Mouse (Mus musculus) stomach, embryonic 15.5 days (tissue): ENCODE measurements around the gene Cntn1. TPM values are rescaled to one million over a fixed set of nuclear protein-coding genes. Genes with fewer than 3 reads are reported as not detected.

Source experiments
- ATAC-seq: fragments of 200-750 bp; cut with Nextera tagmentation; 2 replicates; pipeline ENCODE4 v1.8.0; 2017; ENCODE audit warnings: low read depth, moderate number of reproducible peaks, moderate TSS enrichment; ENCODE audit not compliant: insufficient read depth, low FRiP score
- H3K27ac ChIP-seq: fragments of 300-500 bp; sonication (generic); 2 replicates; pipeline ENCODE4 v1.5.1; 2015; ENCODE audit warnings: mild to moderate bottlenecking, inconsistent platforms
- H3K27me3 ChIP-seq: fragments of 300-500 bp; sonication (generic); replicated peaks from 2 replicates; pipeline ENCODE4 v1.6.1; 2015; ENCODE audit warnings: inconsistent platforms
- H3K36me3 ChIP-seq: fragments of 300-500 bp; sonication (generic); 2 replicates; pipeline ENCODE4 v1.6.1; 2015; ENCODE audit warnings: inconsistent platforms
- H3K4me1 ChIP-seq: fragments of 300-500 bp; sonication (generic); 2 replicates; pipeline ENCODE4 v1.6.1; 2015; ENCODE audit warnings: inconsistent platforms
- H3K4me2 ChIP-seq: fragments of 300-500 bp; sonication (generic); 2 replicates; pipeline ENCODE4 v1.6.1; 2015; ENCODE audit warnings: mild to moderate bottlenecking, inconsistent platforms
- H3K4me3 ChIP-seq: fragments of 300-500 bp; sonication (generic); replicated peaks from 2 replicates; pipeline ENCODE4 v1.5.1; 2015; ENCODE audit warnings: inconsistent platforms
- H3K9ac ChIP-seq: fragments of 300-500 bp; sonication (generic); 2 replicates; pipeline ENCODE4 v1.6.1; 2015; ENCODE audit warnings: inconsistent platforms
- H3K9me3 ChIP-seq: fragments of 300-500 bp; sonication (generic); 2 replicates; pipeline ENCODE4 v1.6.1; 2016; ENCODE audit warnings: inconsistent platforms
- WGBS: fragments of 180-500 bp; shearing (Covaris S2); methylation state at CpG from one replicate; pipeline ENCODE4 v1.1.7; 2015; 5-methylcytosine and 5-hydroxymethylcytosine counted together
- polyA plus RNA-seq: library from polyadenylated mRNA; unstranded; fragments of >200 nt; fragmentation: Nextera tagmentation; extraction: Ambion mirVana; gene quantifications from 2 replicates; pipeline ENCODE4 v1.2.1, GENCODE M21; 2015

Cntn1 gene
- 2.2 and 2.4 TPM in 2 replicates for polyA plus RNA-seq

- ATAC-seq, result peak; percentile 88
- H3K9ac ChIP-seq, result no peak within 1 kb of the TSS
These were observed at the start of gene Cntn1 for GRCm38 (mm10) chr15:92050996-92051352. Gene Cntn1, plus strand, starts transcription at chr15:92051165.

GRCm38 (mm10) chr15:92001431-92001830 lies 49.5 kb upstream of the Cntn1 start:
- ATAC-seq, result no peak
- Histone ChIP-seq H3K27me3 (no peaks in the 10 kb centered on the region), H3K9me3 (no peaks in the 10 kb centered on the region), H3K9ac (no peak overlapping the region), H3K36me3 (no peaks in the 10 kb centered on the region), H3K4me3 (no peak overlapping the region), H3K27ac (no peak overlapping the region), H3K4me2 (no peak overlapping the region), H3K4me1 (no peaks in the 10 kb centered on the region)
- 91% methylated on average over 3 of the region's 3 CpGs for WGBS

More at GRCm38 (mm10) chr15:92050996-92051352, at the start of gene Cntn1:
- Histone ChIP-seq H3K4me2 (peak within 1 kb of the TSS; percentile 96), H3K36me3 (no peaks in the 10 kb centered on the region), H3K4me3 (peak within 1 kb of the TSS; percentile 51), H3K9me3 (no peaks in the 10 kb centered on the region), H3K4me1 (peaks cover 8% of the 10 kb centered on the region; the same call in 1 of the 2 replicates), H3K27ac (no peak within 1 kb of the TSS), H3K27me3 (peaks cover 7% of the 10 kb centered on the region)
- whole genome bisulfite sequencing, result 2% methylated on average over 17 of the region's 17 CpGs

GRCm38 (mm10) chr15:92012165-92013083 lies 38.5 kb upstream of the Cntn1 start:
- H3K9ac ChIP-seq, result no peak overlapping the region
- WGBS, result 79% methylated on average over 8 of the region's 8 CpGs
- no peaks in the 10 kb centered on the region for H3K27me3 ChIP-seq
- no peak overlapping the region for H3K4me2 ChIP-seq
- H3K4me1 ChIP-seq, result no peaks in the 10 kb centered on the region
- no peaks in the 10 kb centered on the region for H3K9me3 ChIP-seq
- H3K4me3 ChIP-seq, result no peak overlapping the region
- H3K36me3 ChIP-seq, result no peaks in the 10 kb centered on the region
- no peak for ATAC-seq
- H3K27ac ChIP-seq, result no peak overlapping the region

GRCm38 (mm10) chr15:92034111-92034510 lies 16.9 kb upstream of the Cntn1 start:
- no peaks in the 10 kb centered on the region for H3K36me3 ChIP-seq
- H3K4me3 ChIP-seq, result no peak overlapping the region
- no peak overlapping the region for H3K27ac ChIP-seq
- H3K27me3 ChIP-seq, result no peaks in the 10 kb centered on the region
- ATAC-seq, result no peak
- no peak overlapping the region for H3K9ac ChIP-seq
- WGBS, result 87% methylated on average over 1 of the region's 1 CpGs
- no peaks in the 10 kb centered on the region for H3K4me1 ChIP-seq
- H3K4me2 ChIP-seq, result no peak overlapping the region
- H3K9me3 ChIP-seq, result no peaks in the 10 kb centered on the region

- H3K27me3 ChIP-seq, result no peaks in the 10 kb centered on the region
- no peaks in the 10 kb centered on the region for H3K4me1 ChIP-seq
- ATAC-seq, result no peak
- H3K9ac ChIP-seq, result no peak overlapping the region
- no peak overlapping the region for H3K27ac ChIP-seq
- H3K4me3 ChIP-seq, result no peak overlapping the region
- no peaks in the 10 kb centered on the region for H3K9me3 ChIP-seq
- 77% methylated on average over 5 of the region's 5 CpGs for WGBS
- H3K4me2 ChIP-seq, result no peak overlapping the region
- no peaks in the 10 kb centered on the region for H3K36me3 ChIP-seq
These were observed 8.4 kb upstream of the Cntn1 start for GRCm38 (mm10) chr15:92042538-92042937.

- H3K4me3 ChIP-seq, result no peak overlapping the region
- WGBS, result 86% methylated on average over 8 of the region's 8 CpGs
- no peak for ATAC-seq
- no peak overlapping the region for H3K9ac ChIP-seq
- H3K4me2 ChIP-seq, result no peak overlapping the region
- no peaks in the 10 kb centered on the region for H3K9me3 ChIP-seq
- peaks cover 1% of the 10 kb centered on the region; the same call in 1 of the 2 replicates for H3K27me3 ChIP-seq
- H3K36me3 ChIP-seq, result no peaks in the 10 kb centered on the region
- H3K27ac ChIP-seq, result no peak overlapping the region
- no peaks in the 10 kb centered on the region for H3K4me1 ChIP-seq
These were observed 4.9 kb upstream of the Cntn1 start for GRCm38 (mm10) chr15:92046042-92046441.

- Histone ChIP-seq H3K27me3 (peaks cover 7% of the 10 kb centered on the region), H3K36me3 (no peaks in the 10 kb centered on the region), H3K4me2 (no peak overlapping the region), H3K27ac (no peak overlapping the region), H3K9me3 (no peaks in the 10 kb centered on the region), H3K4me1 (peaks cover 8% of the 10 kb centered on the region; the same call in 1 of the 2 replicates), H3K9ac (no peak overlapping the region), H3K4me3 (no peak overlapping the region)
- ATAC-seq, result no peak
- WGBS, result 63% methylated on average over 4 of the region's 4 CpGs
These were observed 2.9 kb upstream of the Cntn1 start for GRCm38 (mm10) chr15:92048031-92048430.

GRCm38 (mm10) chr15:92048531-92048930 lies 2.4 kb upstream of the Cntn1 start:
- H3K4me2 ChIP-seq, result no peak overlapping the region
- H3K36me3 ChIP-seq, result no peaks in the 10 kb centered on the region
- H3K4me3 ChIP-seq, result no peak overlapping the region
- no peak overlapping the region for H3K9ac ChIP-seq
- H3K27ac ChIP-seq, result no peak overlapping the region
- 87% methylated on average over 4 of the region's 4 CpGs for WGBS
- H3K9me3 ChIP-seq, result no peaks in the 10 kb centered on the region
- H3K27me3 ChIP-seq, result peaks cover 7% of the 10 kb centered on the region
- ATAC-seq, result no peak
- peaks cover 8% of the 10 kb centered on the region; the same call in 1 of the 2 replicates for H3K4me1 ChIP-seq

- peak overlapping the region; percentile 51 for H3K4me3 ChIP-seq
- H3K9ac ChIP-seq, result no peak overlapping the region
- ATAC-seq, result 0 out of 2 replicates have a peak, but pooled peaks have one; percentile 10
- H3K9me3 ChIP-seq, result no peaks in the 10 kb centered on the region
- 1% methylated on average over 34 of the region's 35 CpGs for WGBS
- H3K36me3 ChIP-seq, result no peaks in the 10 kb centered on the region
- H3K4me2 ChIP-seq, result peak overlapping the region; percentile 96
- H3K27ac ChIP-seq, result no peak overlapping the region
- H3K27me3 ChIP-seq, result peaks cover 7% of the 10 kb centered on the region
- peaks cover 8% of the 10 kb centered on the region; the same call in 1 of the 2 replicates for H3K4me1 ChIP-seq
These were observed 578 bp downstream of the Cntn1 start for GRCm38 (mm10) chr15:92051353-92052132.

GRCm38 (mm10) chr15:92052133-92052463 lies 1.1 kb downstream of the Cntn1 start:
- ATAC-seq, result no peak
- H3K4me3 ChIP-seq, result peak overlapping the region; percentile 51; the same call in 1 of the 2 replicates
- H3K9ac ChIP-seq, result no peak overlapping the region

GRCm38 (mm10) chr15:92057553-92057952 lies 6.6 kb downstream of the Cntn1 start:
- no peaks in the 10 kb centered on the region for H3K4me1 ChIP-seq
- no peak for ATAC-seq
- WGBS, result 89% methylated on average over 5 of the region's 5 CpGs
- H3K9ac ChIP-seq, result no peak overlapping the region
- no peak overlapping the region for H3K4me3 ChIP-seq
- no peaks in the 10 kb centered on the region for H3K36me3 ChIP-seq
- H3K4me2 ChIP-seq, result no peak overlapping the region
- H3K27ac ChIP-seq, result no peak overlapping the region
- H3K27me3 ChIP-seq, result no peaks in the 10 kb centered on the region
- H3K9me3 ChIP-seq, result no peaks in the 10 kb centered on the region

More at GRCm38 (mm10) chr15:92052133-92052463, 1.1 kb downstream of the Cntn1 start:
- Histone ChIP-seq H3K4me1 (peaks cover 8% of the 10 kb centered on the region; the same call in 1 of the 2 replicates), H3K27me3 (peaks cover 7% of the 10 kb centered on the region), H3K27ac (no peak overlapping the region), H3K9me3 (no peaks in the 10 kb centered on the region), H3K36me3 (no peaks in the 10 kb centered on the region), H3K4me2 (peak overlapping the region; percentile 96)
- WGBS, result 14% methylated on average over 4 of the region's 4 CpGs

GRCm38 (mm10) chr15:92060986-92061385 lies 10.0 kb downstream of the Cntn1 start:
- H3K9ac ChIP-seq, result no peak overlapping the region
- no peak overlapping the region for H3K27ac ChIP-seq
- H3K4me2 ChIP-seq, result no peak overlapping the region
- 42% methylated on average over 3 of the region's 3 CpGs for WGBS
- H3K9me3 ChIP-seq, result no peaks in the 10 kb centered on the region
- no peak for ATAC-seq
- H3K4me1 ChIP-seq, result no peaks in the 10 kb centered on the region
- H3K4me3 ChIP-seq, result no peak overlapping the region
- H3K36me3 ChIP-seq, result no peaks in the 10 kb centered on the region
- H3K27me3 ChIP-seq, result no peaks in the 10 kb centered on the region
